Mouse (Mus musculus) limb, embryonic 11.5 days (tissue): Measurements from ENCODE around the gene Pak1ip1. TPM values are rescaled to one million over a fixed set of nuclear protein-coding genes. Genes with fewer than 3 reads are reported as not detected.

ENCODE experiments used
- ATAC-seq: fragments of 200-750 bp; cut with Nextera tagmentation; 2 replicates; pipeline ENCODE4 v1.8.0; 2017; ENCODE audit warnings: low read depth; ENCODE audit not compliant: insufficient number of reproducible peaks, low FRiP score, low TSS enrichment
- DNase-seq: peaks from one replicate; pipeline ENCODE4 v3.0.0-alpha.2; 2015; ENCODE audit warnings: low spot score
- H3K27ac ChIP-seq: fragments of 300-500 bp; sonication (generic); replicated peaks from 2 replicates; pipeline ENCODE4 v1.5.1; 2014; ENCODE audit warnings: low read depth, mild to moderate bottlenecking, low read length
- H3K27me3 ChIP-seq: fragments of 300-500 bp; sonication (generic); 2 replicates; pipeline ENCODE4 v1.6.1; 2014; ENCODE audit warnings: mild to moderate bottlenecking, low read length, mixed read lengths; ENCODE audit not compliant: control insufficient read depth, insufficient read depth
- H3K36me3 ChIP-seq: fragments of 300-500 bp; sonication (generic); 2 replicates; pipeline ENCODE4 v1.6.1; 2014; ENCODE audit warnings: mild to moderate bottlenecking, low read length, moderate library complexity, mixed read lengths; ENCODE audit not compliant: control insufficient read depth, insufficient read depth
- H3K4me1 ChIP-seq: fragments of 300-500 bp; sonication (generic); 2 replicates; pipeline ENCODE4 v1.6.1; 2014; ENCODE audit warnings: low read length, mixed read lengths; ENCODE audit not compliant: control insufficient read depth, insufficient read depth
- H3K4me2 ChIP-seq: fragments of 300-500 bp; sonication (generic); 2 replicates; pipeline ENCODE4 v1.6.1; 2014; ENCODE audit warnings: low read depth, mild to moderate bottlenecking, moderate library complexity; ENCODE audit not compliant: severe bottlenecking
- H3K4me3 ChIP-seq: fragments of 300-500 bp; sonication (generic); 2 replicates; pipeline ENCODE4 v1.5.1; 2014; ENCODE audit warnings: low read depth, low read length
- H3K9ac ChIP-seq: fragments of 300-500 bp; sonication (generic); 2 replicates; pipeline ENCODE4 v1.6.1; 2014; ENCODE audit warnings: mild to moderate bottlenecking, low read length
- H3K9me3 ChIP-seq: fragments of 300-500 bp; sonication (generic); 2 replicates; pipeline ENCODE4 v1.6.1; 2016; ENCODE audit warnings: low read length; ENCODE audit not compliant: control insufficient read depth
- WGBS: fragments of 180-500 bp; shearing (Covaris S2); extraction: QIAGEN DNeasy Blood & Tissue Kit; methylation state at CpG from one replicate; pipeline ENCODE4 v1.1.7; 2014; 5-methylcytosine and 5-hydroxymethylcytosine counted together
- polyA plus RNA-seq: library from polyadenylated mRNA; unstranded; fragments of >200 nt; fragmentation: Nextera tagmentation; extraction: Ambion mirVana; gene quantifications from 2 replicates; pipeline ENCODE4 v1.2.1, GENCODE M21; 2014

Gene Pak1ip1
- polyA plus RNA-seq, 1 experiment from 2014 or later = 65.1 TPM

DNA sequence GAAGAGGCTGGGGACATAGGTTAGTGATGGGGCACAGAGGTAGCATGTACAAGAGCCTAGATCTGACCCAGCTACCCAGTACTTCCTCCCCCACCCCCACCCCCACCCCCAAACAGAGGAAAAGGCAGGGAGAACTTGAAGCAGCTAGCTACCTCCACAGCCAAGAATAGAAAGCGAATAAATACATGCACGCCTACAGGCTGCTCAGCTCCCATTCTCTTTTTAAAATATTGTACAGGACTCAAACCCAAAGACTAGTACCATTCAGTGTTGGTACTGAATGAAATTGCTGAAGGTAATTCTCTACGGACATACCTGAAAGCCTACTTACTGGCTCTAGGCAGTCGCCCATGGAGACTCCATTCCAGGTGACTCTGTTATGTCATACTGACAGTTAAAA is 41.7 kb downstream of the Pak1ip1 start:
- H3K9ac ChIP-seq = no peak overlapping the region
- no peaks in the 10 kb centered on the region for H3K9me3 ChIP-seq
- no peak overlapping the region for H3K4me2 ChIP-seq
- no peaks in the 10 kb centered on the region for H3K27me3 ChIP-seq
- H3K4me1 ChIP-seq = no peaks in the 10 kb centered on the region
- ATAC-seq (no peak), DNase-seq (no peak)
- no peak overlapping the region for H3K27ac ChIP-seq
- H3K4me3 ChIP-seq = no peak overlapping the region
- WGBS = 92% methylated on average over 4 of the region's 4 CpGs
- H3K36me3 ChIP-seq = no peaks in the 10 kb centered on the region

DNA sequence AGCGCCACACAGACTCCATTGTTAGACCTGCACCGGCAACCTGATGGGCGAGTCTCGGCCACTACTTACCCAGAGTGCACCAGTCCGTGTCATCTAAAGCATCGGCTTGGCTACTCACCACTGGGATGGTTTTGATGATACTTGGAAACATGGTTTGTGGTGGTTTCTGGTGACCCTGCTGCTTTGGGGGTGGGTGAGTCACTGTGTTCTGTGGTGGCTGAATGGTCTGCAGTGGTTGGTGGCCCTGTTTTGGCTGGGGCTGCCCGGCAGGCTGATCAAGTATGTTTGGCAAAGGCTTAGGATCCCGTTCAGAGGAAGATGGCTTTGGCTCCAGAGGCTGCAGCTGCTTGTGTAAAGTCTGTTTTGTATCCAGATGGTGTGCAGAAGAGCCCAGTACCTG is 45.1 kb downstream of the Pak1ip1 start:
- 89% methylated on average over 8 of the region's 8 CpGs for WGBS
- Histone ChIP-seq H3K27me3 (no peaks in the 10 kb centered on the region), H3K9ac (no peak overlapping the region), H3K4me1 (no peaks in the 10 kb centered on the region), H3K27ac (no peak overlapping the region), H3K4me3 (no peak overlapping the region), H3K36me3 (no peaks in the 10 kb centered on the region), H3K9me3 (no peaks in the 10 kb centered on the region), H3K4me2 (no peak overlapping the region)
- DNase-seq = no peak
- ATAC-seq = no peak

- DNase-seq = no peak
- Histone ChIP-seq H3K4me3 (no peak overlapping the region), H3K9ac (no peak overlapping the region), H3K4me2 (no peak overlapping the region), H3K27ac (no peak overlapping the region), H3K4me1 (no peaks in the 10 kb centered on the region), H3K9me3 (no peaks in the 10 kb centered on the region), H3K27me3 (no peaks in the 10 kb centered on the region), H3K36me3 (no peaks in the 10 kb centered on the region)
- 87% methylated on average over 6 of the region's 6 CpGs for WGBS
- no peak for ATAC-seq
Observed at GRCm38 (mm10) chr13:41047280-41047679, 46.5 kb downstream of the Pak1ip1 start.

DNA sequence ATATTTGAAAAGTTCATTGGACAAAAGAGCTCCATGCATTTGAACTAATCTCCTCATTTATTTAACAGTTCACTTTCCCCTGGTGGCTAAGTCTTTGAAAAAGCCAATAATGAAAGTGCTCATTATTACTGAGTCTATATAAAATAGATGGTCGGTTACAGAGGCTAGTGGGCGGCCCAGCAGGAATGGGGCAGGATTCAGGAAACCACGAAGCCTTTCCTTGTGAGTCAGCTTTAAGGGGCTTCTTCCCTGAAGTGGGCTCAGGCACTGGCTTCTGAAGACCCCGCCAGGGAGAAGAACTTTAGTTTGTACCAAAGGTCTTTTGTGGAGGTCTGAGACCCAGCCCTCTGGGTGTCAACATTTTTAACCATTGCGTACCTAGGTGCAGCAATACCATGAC is 51.1 kb downstream of the Pak1ip1 start:
- H3K36me3 ChIP-seq = no peaks in the 10 kb centered on the region
- no peak overlapping the region for H3K27ac ChIP-seq
- no peak overlapping the region for H3K9ac ChIP-seq
- no peak for ATAC-seq
- H3K4me2 ChIP-seq = no peak overlapping the region
- no peak for DNase-seq
- no peaks in the 10 kb centered on the region for H3K9me3 ChIP-seq
- H3K27me3 ChIP-seq = no peaks in the 10 kb centered on the region
- no peaks in the 10 kb centered on the region for H3K4me1 ChIP-seq
- H3K4me3 ChIP-seq = no peak overlapping the region
- 70% methylated on average over 5 of the region's 5 CpGs for WGBS

Other genes starting within 250 kb of the Pak1ip1 start
- gene Gcnt2, start 141.3 kb upstream of the Pak1ip1 start, polyA plus RNA-seq = 2.3 and 2.4 TPM in 2 replicates
- gene Tmem14c, start 15.3 kb downstream of the Pak1ip1 start, polyA plus RNA-seq = 199 and 211 TPM in 2 replicates
- 0.57 and 1.0 TPM in 2 replicates for gene Mak, start 78.7 kb downstream of the Pak1ip1 start, polyA plus RNA-seq
- not detected in 2 replicates for gene Gcm2, start 110.0 kb downstream of the Pak1ip1 start, polyA plus RNA-seq
- not detected in 2 replicates for gene Sycp2l, start 113.3 kb downstream of the Pak1ip1 start, polyA plus RNA-seq
- 17.1 and 18.8 TPM in 2 replicates for gene Elovl2, start 219.4 kb downstream of the Pak1ip1 start, polyA plus RNA-seq
- 9.4 and 12.8 TPM in 2 replicates for gene Smim13, start 248.8 kb downstream of the Pak1ip1 start, polyA plus RNA-seq